Mouse (Mus musculus) intestine, postnatal 0 days (tissue): ENCODE results near the gene Slc17a1. TPM values are rescaled to one million over a fixed set of nuclear protein-coding genes. Genes with fewer than 3 reads are reported as not detected.

Experiments used
- ATAC-seq: fragments of 200-750 bp; cut with Nextera tagmentation; 2 replicates; pipeline ENCODE4 v1.8.0; 2017; ENCODE audit warnings: mild to moderate bottlenecking, moderate TSS enrichment, moderate library complexity
- H3K27ac ChIP-seq: fragments of 300-500 bp; sonication (generic); 2 replicates; pipeline ENCODE4 v1.5.1; 2014; ENCODE audit warnings: mild to moderate bottlenecking, low read depth, low read length, moderate library complexity
- H3K27me3 ChIP-seq: fragments of 300-500 bp; sonication (generic); replicated peaks from 2 replicates; pipeline ENCODE4 v1.6.1; 2014; ENCODE audit warnings: low read length, mixed read lengths; ENCODE audit not compliant: control insufficient read depth, insufficient read depth
- H3K36me3 ChIP-seq: fragments of 300-500 bp; sonication (generic); 2 replicates; pipeline ENCODE4 v1.6.1; 2014; ENCODE audit warnings: mild to moderate bottlenecking, moderate library complexity; ENCODE audit not compliant: control insufficient read depth, insufficient read depth
- H3K4me1 ChIP-seq: fragments of 300-500 bp; sonication (generic); replicated peaks from 2 replicates; pipeline ENCODE4 v1.6.1; 2014; ENCODE audit warnings: antibody characterized with exemption, low read length, mixed read lengths; ENCODE audit not compliant: control insufficient read depth, insufficient read depth
- H3K4me2 ChIP-seq: fragments of 300-500 bp; sonication (generic); replicated peaks from 2 replicates; pipeline ENCODE4 v1.6.1; 2014; ENCODE audit warnings: low read depth, mild to moderate bottlenecking, moderate library complexity
- H3K4me3 ChIP-seq: fragments of 300-500 bp; sonication (generic); 2 replicates; pipeline ENCODE4 v1.5.1; 2014; ENCODE audit warnings: low read depth, low read length
- H3K9ac ChIP-seq: fragments of 300-500 bp; sonication (generic); 2 replicates; pipeline ENCODE4 v1.6.1; 2014; ENCODE audit warnings: mild to moderate bottlenecking, low read depth, low read length
- H3K9me3 ChIP-seq: fragments of 300-500 bp; sonication (generic); 2 replicates; pipeline ENCODE4 v1.6.1; 2016; ENCODE audit warnings: mixed run types; ENCODE audit not compliant: control insufficient read depth
- CTCF ChIP-seq: sonication (generic); IDR thresholded peaks from 2 replicates; pipeline ENCODE4 v1.5.1; 2016; ENCODE audit warnings: low read depth, mild to moderate bottlenecking, control low read depth, antibody characterized with exemption, moderate library complexity
- WGBS: fragments of 180-500 bp; shearing (Covaris S2); extraction: QIAGEN DNeasy Blood & Tissue Kit; methylation state at CpG from one replicate; pipeline ENCODE4 v1.1.7; 2014; 5-methylcytosine and 5-hydroxymethylcytosine counted together
- polyA plus RNA-seq: library from polyadenylated mRNA; unstranded; fragments of >200 nt; fragmentation: Nextera tagmentation; extraction: Ambion mirVana; gene quantifications from 2 replicates; pipeline ENCODE4 v1.2.1, GENCODE M21; 2015

Gene Slc17a1
- polyA plus RNA-seq, 1 experiment from 2014 or later = 0.98 TPM

- H3K4me3 ChIP-seq = no peak overlapping the region
- ATAC-seq = no peak
- no peaks in the 10 kb centered on the region for H3K27me3 ChIP-seq
- no peak for TF ChIP-seq CTCF
- H3K9me3 ChIP-seq = no peaks in the 10 kb centered on the region
- H3K4me2 ChIP-seq = no peak overlapping the region
- no peak overlapping the region; the same call in 1 of the 2 replicates for H3K27ac ChIP-seq
- no peaks in the 10 kb centered on the region for H3K4me1 ChIP-seq
- H3K9ac ChIP-seq = no peak overlapping the region
- WGBS = 58% methylated on average over 9 of the region's 9 CpGs
- no peaks in the 10 kb centered on the region for H3K36me3 ChIP-seq
Observed at GRCm38 (mm10) chr13:23866086-23866710, 1.4 kb upstream of the Slc17a1 start.

DNA sequence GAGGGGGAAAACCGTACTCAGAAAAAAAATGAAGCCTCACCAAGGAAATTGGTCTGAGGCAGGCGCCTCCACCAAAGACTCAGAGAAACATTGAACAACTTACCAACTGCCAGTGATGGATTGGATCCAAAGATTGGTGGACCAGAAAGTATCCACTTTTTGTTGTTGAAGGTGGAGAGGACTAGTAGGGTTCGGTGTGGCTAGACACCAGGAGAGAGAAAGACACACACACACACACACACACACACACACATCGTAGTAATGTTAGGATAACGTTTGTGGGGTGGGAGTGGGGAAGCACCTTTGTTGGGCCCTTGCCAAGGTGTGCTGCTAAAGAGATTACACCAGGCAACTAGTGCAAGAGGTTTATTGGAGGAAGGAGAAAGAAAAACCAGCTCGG is 550 bp upstream of the Slc17a1 start:
- WGBS = 76% methylated on average over 6 of the region's 6 CpGs
- H3K27ac ChIP-seq = no peak overlapping the region
- H3K4me3 ChIP-seq = no peak overlapping the region
- H3K36me3 ChIP-seq = no peaks in the 10 kb centered on the region
- no peak overlapping the region for H3K4me2 ChIP-seq
- H3K4me1 ChIP-seq = no peaks in the 10 kb centered on the region
- H3K9ac ChIP-seq = no peak overlapping the region
- no peak for TF ChIP-seq CTCF
- no peaks in the 10 kb centered on the region for H3K27me3 ChIP-seq
- no peak for ATAC-seq
- H3K9me3 ChIP-seq = no peaks in the 10 kb centered on the region

DNA sequence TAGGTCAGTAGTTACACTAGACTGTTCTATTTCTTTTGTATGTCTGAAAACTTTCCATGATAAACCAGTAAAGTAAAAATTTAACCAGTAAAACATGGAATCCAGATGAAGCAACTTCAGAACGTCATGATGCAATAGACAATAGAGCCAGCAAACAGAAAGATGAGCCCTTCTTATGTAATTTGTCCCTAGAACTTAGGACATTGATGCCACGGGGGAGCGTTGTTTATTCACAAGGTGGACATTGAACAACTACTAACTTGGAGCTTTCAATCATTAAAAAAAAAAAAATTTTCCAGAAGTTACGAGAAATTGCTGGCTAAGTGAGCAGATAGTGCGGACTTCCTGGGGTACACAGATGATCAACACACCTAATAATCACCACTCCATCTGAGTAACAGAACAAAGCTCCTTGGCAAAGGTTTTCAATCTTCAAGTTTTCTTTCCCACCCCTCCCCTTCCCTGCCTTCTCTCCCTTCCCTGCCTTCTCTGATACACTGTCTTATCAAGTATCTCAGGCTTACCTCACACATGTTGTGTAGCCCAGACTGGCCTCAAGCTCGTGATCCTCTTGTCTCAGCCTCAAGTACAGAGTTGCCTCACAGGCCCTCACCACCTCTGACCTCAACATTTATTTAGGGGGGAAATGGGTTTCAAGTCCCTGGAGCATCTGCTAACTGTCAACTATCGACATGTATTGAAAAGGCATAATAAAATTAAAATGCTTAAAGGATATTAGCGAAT is 1.4 kb downstream of the Slc17a1 start:
- H3K4me3 ChIP-seq = no peak overlapping the region
- H3K4me1 ChIP-seq = 0 out of 2 replicates have a peak, but pooled peaks cover 2% of the 10 kb centered on the region
- no peaks in the 10 kb centered on the region for H3K27me3 ChIP-seq
- no peaks in the 10 kb centered on the region for H3K36me3 ChIP-seq
- H3K9ac ChIP-seq = no peak overlapping the region
- no peak for TF ChIP-seq CTCF
- H3K9me3 ChIP-seq = no peaks in the 10 kb centered on the region
- no peak overlapping the region for H3K4me2 ChIP-seq
- no peak for ATAC-seq
- WGBS = 71% methylated on average over 8 of the region's 8 CpGs
- H3K27ac ChIP-seq = no peak overlapping the region

- Histone ChIP-seq H3K27me3 (no peaks in the 10 kb centered on the region), H3K9ac (no peak overlapping the region), H3K9me3 (no peaks in the 10 kb centered on the region), H3K27ac (no peak overlapping the region), H3K36me3 (no peaks in the 10 kb centered on the region), H3K4me1 (0 out of 2 replicates have a peak, but pooled peaks cover 2% of the 10 kb centered on the region), H3K4me2 (no peak overlapping the region), H3K4me3 (no peak overlapping the region)
- no peak for TF ChIP-seq CTCF
- 61% methylated on average over 3 of the region's 3 CpGs for WGBS
- ATAC-seq = no peak
Observed at GRCm38 (mm10) chr13:23869996-23870395, 2.4 kb downstream of the Slc17a1 start.

GRCm38 (mm10) chr13:23873141-23873540 is 5.6 kb downstream of the Slc17a1 start:
- WGBS = 48% methylated on average over 5 of the region's 5 CpGs
- Histone ChIP-seq H3K4me1 (0 out of 2 replicates have a peak, but pooled peaks cover 2% of the 10 kb centered on the region), H3K36me3 (no peaks in the 10 kb centered on the region), H3K27me3 (no peaks in the 10 kb centered on the region), H3K4me3 (no peak overlapping the region), H3K27ac (no peak overlapping the region), H3K9me3 (no peaks in the 10 kb centered on the region), H3K4me2 (no peak overlapping the region), H3K9ac (no peak overlapping the region)
- ATAC-seq = no peak
- TF ChIP-seq CTCF = no peak

- ATAC-seq = no peak
- Histone ChIP-seq H3K9me3 (no peaks in the 10 kb centered on the region), H3K4me1 (no peaks in the 10 kb centered on the region), H3K36me3 (no peaks in the 10 kb centered on the region), H3K27me3 (no peaks in the 10 kb centered on the region), H3K27ac (no peak overlapping the region), H3K4me2 (no peak overlapping the region), H3K9ac (no peak overlapping the region), H3K4me3 (no peak overlapping the region)
- TF ChIP-seq CTCF = no peak
- WGBS = 80% methylated on average over 3 of the region's 3 CpGs
Observed at GRCm38 (mm10) chr13:23879106-23879505, 11.6 kb downstream of the Slc17a1 start.
